35 mouse cellular contexts compared by ENCODE assay signal in genomic region chr5:52746920-52747319, GRCm38 (mm10).
"Had no signal": no experiment of that assay in that cellular context is flagged by ENCODE, and none has a peak within 500 bp of the region (broad histone marks: within the 10 kb centered on the region; RNA-seq: fewer than 3 reads in every experiment).

No protein-coding gene starts in this region.

- H3K4me1 ChIP-seq: heart, embryonic 10.5 days; hindbrain, embryonic 12.5 days had no signal

- H3K27ac ChIP-seq: heart, embryonic 10.5 days; heart, embryonic 13.5 days; heart, embryonic 15.5 days; hindbrain, embryonic 10.5 days; hindbrain, embryonic 12.5 days; hindbrain, embryonic 13.5 days; hindbrain, embryonic 14.5 days; hindbrain, embryonic 15.5 days; hindbrain, postnatal 0 days; intestine, embryonic 15.5 days; kidney, embryonic 15.5 days; kidney, postnatal 0 days; layer of hippocampus, adult 2 months had no signal

- H3K4me2 ChIP-seq: heart, embryonic 11.5 days; heart, embryonic 12.5 days; heart, embryonic 13.5 days; heart, embryonic 15.5 days; hindbrain, embryonic 12.5 days; hindbrain, embryonic 13.5 days; hindbrain, embryonic 14.5 days; hindbrain, embryonic 15.5 days; intestine, embryonic 15.5 days; kidney, embryonic 15.5 days had no signal

- ATAC-seq: hindbrain, embryonic 16.5 days; hindbrain, postnatal 0 days; inflammation-experienced regulatory T-cells, adult 6 months; intestine, embryonic 15.5 days; intestine, embryonic 16.5 days; intestine, postnatal 0 days had no signal

- H3K9me3 ChIP-seq: heart, embryonic 10.5 days; heart, embryonic 12.5 days; heart, embryonic 13.5 days; heart, embryonic 15.5 days; hindbrain, embryonic 10.5 days; hindbrain, embryonic 12.5 days; hindbrain, embryonic 13.5 days; hindbrain, embryonic 15.5 days; intestine, embryonic 15.5 days; kidney, embryonic 15.5 days had no signal

- DNase-seq: heart, postnatal 10 days; heart, postnatal 14 days; heart, postnatal 36 days; heart, postnatal 4 days; kidney, adult 11 months; kidney, adult 18-20 months; kidney, adult 2 months; kidney, adult 8-10 months; kidney, adult 9 months; kidney, postnatal 10 days; kidney, postnatal 14 days; kidney, postnatal 25 days; kidney, postnatal 36 days; kidney, postnatal 4 days; layer of hippocampus, adult 9-11 months; layer of hippocampus, postnatal 36 days had no signal

- H3K36me3 ChIP-seq: heart, embryonic 15.5 days; hindbrain, embryonic 10.5 days; hindbrain, embryonic 12.5 days; hindbrain, embryonic 13.5 days; hindbrain, embryonic 15.5 days; intestine, embryonic 15.5 days; kidney, embryonic 15.5 days had no signal

- H3K9ac ChIP-seq: heart, embryonic 12.5 days; heart, embryonic 13.5 days; heart, embryonic 15.5 days; hindbrain, embryonic 12.5 days; hindbrain, embryonic 13.5 days; hindbrain, embryonic 14.5 days; hindbrain, embryonic 15.5 days; intestine, embryonic 15.5 days; kidney, embryonic 15.5 days had no signal

- H3K4me3 ChIP-seq: heart, embryonic 10.5 days; heart, embryonic 12.5 days; heart, embryonic 13.5 days; heart, embryonic 15.5 days; hindbrain, embryonic 10.5 days; hindbrain, embryonic 12.5 days; hindbrain, embryonic 13.5 days; hindbrain, embryonic 15.5 days; intestine, embryonic 15.5 days; kidney, embryonic 15.5 days; layer of hippocampus, adult 2 months had no signal

- H3K27me3 ChIP-seq: heart, embryonic 12.5 days; heart, embryonic 13.5 days; heart, embryonic 15.5 days; hindbrain, embryonic 12.5 days; hindbrain, embryonic 13.5 days; hindbrain, embryonic 15.5 days; intestine, embryonic 15.5 days; kidney, embryonic 15.5 days had no signal
